Mouse (Mus musculus) kidney, embryonic 15.5 days (tissue): ENCODE measurements around the gene Chrna9. TPM values are rescaled to one million over a fixed set of nuclear protein-coding genes. Genes with fewer than 3 reads are reported as not detected.
"Not testable (repeated sequence)": the region's sequence is repeated elsewhere in the genome, so short reads cannot be mapped to it uniquely, and the experiment has no call there.

Experiments used
- ATAC-seq: fragments of 200-750 bp; cut with Nextera tagmentation; replicated peaks from 2 replicates; pipeline ENCODE4 v1.8.0; 2017; ENCODE audit warnings: moderate TSS enrichment; ENCODE audit not compliant: low FRiP score
- H3K27ac ChIP-seq: fragments of 300-500 bp; sonication (generic); 2 replicates; pipeline ENCODE4 v1.5.1; 2015; ENCODE audit warnings: mild to moderate bottlenecking, inconsistent platforms
- H3K27me3 ChIP-seq: fragments of 300-500 bp; sonication (generic); 2 replicates; pipeline ENCODE4 v1.6.1; 2015; ENCODE audit warnings: inconsistent platforms
- H3K36me3 ChIP-seq: fragments of 300-500 bp; sonication (generic); 2 replicates; pipeline ENCODE4 v1.6.1; 2015; ENCODE audit warnings: inconsistent platforms
- H3K4me1 ChIP-seq: fragments of 300-500 bp; sonication (generic); 2 replicates; pipeline ENCODE4 v1.6.1; 2015; ENCODE audit warnings: inconsistent platforms
- H3K4me2 ChIP-seq: fragments of 300-500 bp; sonication (generic); 2 replicates; pipeline ENCODE4 v1.6.1; 2015; ENCODE audit warnings: moderate library complexity, mild to moderate bottlenecking, inconsistent platforms
- H3K4me3 ChIP-seq: fragments of 300-500 bp; sonication (generic); replicated peaks from 2 replicates; pipeline ENCODE4 v1.5.1; 2015; ENCODE audit warnings: mild to moderate bottlenecking, inconsistent platforms
- H3K9ac ChIP-seq: fragments of 300-500 bp; sonication (generic); 2 replicates; pipeline ENCODE4 v1.6.1; 2015; ENCODE audit warnings: mild to moderate bottlenecking, inconsistent platforms
- H3K9me3 ChIP-seq: fragments of 300-500 bp; sonication (generic); replicated peaks from 2 replicates; pipeline ENCODE4 v1.6.1; 2016; ENCODE audit warnings: inconsistent platforms
- WGBS: fragments of 180-500 bp; shearing (Covaris S2); methylation state at CpG from one replicate; pipeline ENCODE4 v1.1.7; 2015; ENCODE audit warnings: mixed read lengths; 5-methylcytosine and 5-hydroxymethylcytosine counted together
- polyA plus RNA-seq: library from polyadenylated mRNA; unstranded; fragments of >200 nt; fragmentation: Nextera tagmentation; extraction: Ambion mirVana; gene quantifications from 2 replicates; pipeline ENCODE4 v1.2.1, GENCODE M21; 2015

Chrna9 gene
- polyA plus RNA-seq, 1 experiment from 2014 or later, result 0.55 TPM

DNA sequence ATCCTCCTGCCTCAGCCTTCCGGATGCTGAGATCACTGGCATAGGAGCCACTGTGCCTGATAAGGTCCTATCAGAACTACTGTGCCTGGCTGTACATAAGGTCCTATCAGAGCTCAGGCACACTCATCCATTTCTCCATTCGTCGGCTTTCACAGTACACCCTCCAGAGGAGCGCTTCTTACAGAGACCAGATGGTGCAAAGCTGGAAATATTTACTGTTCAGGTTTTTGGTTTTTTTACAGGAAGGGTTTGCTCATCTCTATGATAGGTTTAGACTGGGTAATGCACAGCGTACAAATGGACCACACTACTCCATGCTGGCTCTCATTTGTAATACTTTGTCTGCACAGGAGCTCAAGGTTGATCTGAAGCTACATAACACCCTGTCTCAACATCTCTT lies 28.6 kb downstream of the Chrna9 start:
- Histone ChIP-seq H3K9me3 (no peaks in the 10 kb centered on the region), H3K4me3 (no peak overlapping the region), H3K4me2 (no peak overlapping the region), H3K27me3 (no peaks in the 10 kb centered on the region), H3K4me1 (0 out of 2 replicates have a peak, but pooled peaks cover 2% of the 10 kb centered on the region), H3K36me3 (no peaks in the 10 kb centered on the region), H3K27ac (no peak overlapping the region), H3K9ac (no peak overlapping the region)
- no peak for ATAC-seq
- 92% methylated on average over 5 of the region's 5 CpGs for WGBS

DNA sequence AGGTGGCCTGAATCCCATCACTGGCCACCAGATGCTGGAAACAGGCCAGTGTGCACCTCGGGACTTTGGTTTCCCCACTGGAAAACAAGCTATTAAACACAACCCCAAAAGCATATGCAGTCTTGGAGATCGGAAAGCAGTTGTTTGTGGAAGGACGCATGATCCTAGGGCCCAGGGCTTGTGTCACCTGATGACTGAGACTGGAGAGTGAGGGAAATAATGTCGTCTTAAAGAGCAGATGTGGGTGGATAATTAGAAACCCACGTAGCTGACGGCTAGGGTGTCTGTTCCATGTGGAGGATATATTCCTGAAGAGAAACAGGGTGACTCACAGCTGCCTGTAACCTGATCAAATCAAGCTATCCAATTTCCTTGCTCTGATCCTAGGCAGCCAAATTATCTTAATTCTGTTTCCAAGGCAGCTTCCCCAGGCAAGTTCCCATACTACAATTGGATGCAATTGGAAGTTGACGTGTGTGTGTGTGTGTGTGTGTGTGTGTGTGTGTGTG lies 31.1 kb downstream of the Chrna9 start:
- 35% methylated on average over 7 of the region's 7 CpGs for WGBS
- Histone ChIP-seq H3K4me1 (0 out of 2 replicates have a peak, but pooled peaks cover 2% of the 10 kb centered on the region), H3K4me3 (no peak overlapping the region), H3K27me3 (no peaks in the 10 kb centered on the region), H3K36me3 (no peaks in the 10 kb centered on the region), H3K4me2 (no peak overlapping the region), H3K27ac (peak overlapping the region; percentile 51; the same call in 1 of the 2 replicates), H3K9ac (no peak overlapping the region), H3K9me3 (no peaks in the 10 kb centered on the region)
- 0 out of 2 replicates have a peak, but pooled peaks have one; percentile 52 for ATAC-seq

DNA sequence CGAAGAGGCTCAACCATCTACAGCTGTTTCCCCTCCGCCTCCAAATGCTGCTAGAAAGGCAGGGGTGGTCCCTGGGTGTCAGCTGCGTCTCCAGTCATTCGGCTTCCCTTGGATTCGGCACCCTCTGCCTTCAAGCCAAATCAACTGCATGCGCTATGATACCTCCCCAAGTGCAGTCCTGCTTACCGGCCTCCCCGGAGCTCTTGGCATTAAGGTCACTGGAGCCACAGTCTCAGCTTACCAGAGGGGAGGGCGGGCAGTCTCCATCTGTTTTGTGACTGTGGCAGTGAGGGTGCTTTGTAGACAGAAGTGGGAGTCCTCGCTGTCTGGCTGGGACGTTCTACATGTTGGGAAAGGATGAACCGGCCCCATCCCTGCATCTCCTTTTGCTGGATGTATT lies 32.4 kb downstream of the Chrna9 start:
- Histone ChIP-seq H3K36me3 (no peaks in the 10 kb centered on the region), H3K27ac (no peak overlapping the region), H3K9me3 (no peaks in the 10 kb centered on the region), H3K4me2 (no peak overlapping the region), H3K9ac (no peak overlapping the region), H3K4me3 (no peak overlapping the region), H3K4me1 (0 out of 2 replicates have a peak, but pooled peaks cover 2% of the 10 kb centered on the region), H3K27me3 (no peaks in the 10 kb centered on the region)
- 0 out of 2 replicates have a peak, but pooled peaks have one; percentile 22 for ATAC-seq
- 52% methylated on average over 12 of the region's 12 CpGs for WGBS

DNA sequence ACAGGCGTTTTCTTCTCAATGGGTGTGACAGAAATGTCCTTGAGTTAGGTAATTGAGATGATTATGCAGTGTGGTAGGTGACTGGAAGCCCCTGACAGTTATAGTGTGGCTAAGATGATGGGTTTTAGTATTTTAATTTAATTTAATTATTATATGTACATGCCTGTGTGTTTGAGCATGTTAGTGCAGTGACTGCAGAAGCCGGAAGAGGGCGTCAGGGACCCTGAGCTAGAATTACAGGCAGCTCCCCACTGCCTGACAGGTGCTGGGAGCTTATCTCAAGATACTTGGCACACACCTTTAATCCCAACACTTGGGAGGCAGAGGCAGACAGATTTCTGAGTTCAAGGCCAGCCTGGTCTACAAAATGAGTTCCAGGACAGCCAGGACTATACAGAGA lies 33.3 kb downstream of the Chrna9 start:
- 95% methylated on average over 3 of the region's 3 CpGs for WGBS
- Histone ChIP-seq H3K4me3 (no peak overlapping the region), H3K27ac (no peak overlapping the region), H3K9me3 (no peaks in the 10 kb centered on the region), H3K27me3 (no peaks in the 10 kb centered on the region), H3K4me1 (0 out of 2 replicates have a peak, but pooled peaks cover 2% of the 10 kb centered on the region), H3K36me3 (no peaks in the 10 kb centered on the region), H3K9ac (no peak overlapping the region), H3K4me2 (no peak overlapping the region)
- ATAC-seq, result no peak

DNA sequence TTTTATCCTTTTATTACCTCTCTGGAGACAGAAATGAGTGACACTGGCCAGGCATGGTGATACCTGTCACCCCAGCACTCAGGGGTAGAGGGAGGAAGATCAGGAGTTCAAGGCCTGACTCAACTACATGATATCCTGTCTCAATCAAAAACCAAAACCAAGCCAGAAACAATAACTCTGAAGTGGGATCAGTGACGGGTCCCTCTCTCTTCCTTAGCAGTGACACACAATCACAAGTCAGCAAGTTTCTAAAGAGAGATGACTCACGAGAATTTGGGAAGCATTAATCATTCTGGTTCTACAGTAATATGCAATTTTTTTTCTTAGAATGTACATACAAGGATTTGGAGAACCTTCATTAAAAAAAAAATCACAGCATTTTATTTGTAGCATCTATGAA lies 38.5 kb downstream of the Chrna9 start:
- 57% methylated on average over 2 of the region's 2 CpGs for WGBS
- H3K27ac ChIP-seq, result no peak overlapping the region
- no peak overlapping the region for H3K4me3 ChIP-seq

DNA sequence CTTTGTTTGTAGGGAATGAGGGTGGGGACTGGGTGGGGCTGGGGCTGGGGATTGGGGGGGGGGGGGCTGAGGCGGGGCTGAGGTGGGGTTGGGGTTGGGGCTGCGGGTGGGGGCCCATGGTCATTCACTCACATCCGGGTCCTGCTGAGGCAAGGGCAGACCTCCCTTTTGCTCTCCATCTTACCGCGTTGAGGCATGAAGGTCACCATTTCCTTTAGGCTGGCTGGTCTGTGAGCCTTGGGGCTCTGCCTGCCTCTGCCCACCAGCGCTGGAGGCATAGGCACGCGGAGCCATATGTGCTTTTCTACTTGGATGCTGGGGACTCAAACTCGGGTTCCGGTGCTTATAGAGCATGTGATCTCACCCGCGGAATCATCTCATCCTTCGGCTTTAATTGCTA lies 41.0 kb downstream of the Chrna9 start:
- Histone ChIP-seq H3K9me3 (no peaks in the 10 kb centered on the region), H3K36me3 (no peaks in the 10 kb centered on the region), H3K9ac (no peak overlapping the region), H3K27me3 (no peaks in the 10 kb centered on the region), H3K4me2 (no peak overlapping the region), H3K27ac (no peak overlapping the region), H3K4me3 (no peak overlapping the region), H3K4me1 (no peaks in the 10 kb centered on the region)
- WGBS, result 90% methylated on average over 13 of the region's 13 CpGs
- ATAC-seq, result no peak

More for the DNA sequence above, 38.5 kb downstream of the Chrna9 start:
- H3K9me3 ChIP-seq, result no peaks in the 10 kb centered on the region
- no peak for ATAC-seq
- no peaks in the 10 kb centered on the region for H3K4me1 ChIP-seq
- no peaks in the 10 kb centered on the region for H3K27me3 ChIP-seq
- H3K9ac ChIP-seq, result no peak overlapping the region
- no peaks in the 10 kb centered on the region for H3K36me3 ChIP-seq
- H3K4me2 ChIP-seq, result no peak overlapping the region

DNA sequence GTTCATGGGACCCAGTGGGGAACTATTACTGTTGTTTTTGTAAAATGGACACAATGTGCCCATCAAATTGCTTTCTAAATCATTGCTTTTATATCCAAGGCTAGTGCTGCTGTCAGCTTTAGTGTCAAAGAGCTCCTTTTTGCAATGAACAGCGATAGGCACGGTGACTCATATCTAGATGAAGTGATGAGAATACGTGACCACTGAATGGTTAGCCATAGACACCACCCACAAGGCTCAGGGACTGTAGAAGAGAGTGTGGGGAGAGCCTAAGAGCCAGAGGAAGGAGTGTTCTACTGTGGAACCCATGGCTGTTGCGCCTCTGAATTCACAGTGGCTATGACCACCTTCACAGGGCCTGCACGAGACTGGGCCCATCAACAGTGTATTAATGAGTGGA lies 51.7 kb downstream of the Chrna9 start:
- Histone ChIP-seq H3K4me2 (no peak overlapping the region), H3K27me3 (no peaks in the 10 kb centered on the region), H3K4me3 (no peak overlapping the region), H3K9ac (no peak overlapping the region), H3K4me1 (no peaks in the 10 kb centered on the region), H3K9me3 (no peaks in the 10 kb centered on the region), H3K36me3 (no peaks in the 10 kb centered on the region), H3K27ac (no peak overlapping the region)
- WGBS, result 85% methylated on average over 5 of the region's 5 CpGs
- ATAC-seq, result no peak

DNA sequence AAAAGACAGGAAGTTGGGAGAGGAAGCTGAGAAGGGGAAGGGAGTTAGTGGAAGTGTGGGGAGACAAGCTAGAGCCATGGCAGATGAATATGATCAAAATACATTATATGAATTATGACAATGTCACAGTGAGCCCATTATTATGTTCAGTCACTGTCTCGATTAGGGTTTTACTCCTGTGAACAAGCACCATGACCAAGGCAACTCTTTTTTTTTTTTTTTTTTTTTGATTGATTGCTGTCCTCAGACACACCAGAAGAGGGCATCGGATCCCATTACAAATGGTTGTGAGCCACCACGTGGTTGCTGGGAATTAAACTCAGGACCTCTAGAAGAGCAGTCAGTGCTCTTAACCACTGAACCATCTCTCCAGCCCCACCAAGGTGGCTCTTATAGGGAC lies 52.3 kb downstream of the Chrna9 start:
- WGBS, result 71% methylated on average over 3 of the region's 3 CpGs
- not testable (repeated sequence) for H3K27ac ChIP-seq, H3K4me3 ChIP-seq, H3K9me3 ChIP-seq, H3K36me3 ChIP-seq, H3K4me1 ChIP-seq, ATAC-seq, H3K27me3 ChIP-seq, H3K4me2 ChIP-seq, H3K9ac ChIP-seq

DNA sequence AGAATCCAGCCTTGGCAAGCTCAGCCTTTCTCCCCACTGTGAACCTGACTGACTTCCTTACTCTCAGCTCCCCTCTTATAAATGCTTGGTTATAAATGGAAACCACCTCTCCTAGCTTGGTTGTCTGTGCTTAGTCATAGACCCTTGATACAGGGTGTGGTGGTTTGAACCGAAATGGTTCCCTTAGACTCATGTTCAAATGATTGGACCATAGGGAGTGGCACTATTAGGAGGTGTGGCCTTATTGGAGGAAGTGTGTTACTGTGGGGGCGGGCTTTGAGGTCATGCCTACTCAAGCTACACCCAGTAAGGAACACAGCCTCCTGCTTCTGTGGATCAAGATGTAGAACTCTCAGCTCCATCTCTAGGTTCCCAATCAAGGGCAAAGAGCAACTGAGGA lies 56.5 kb downstream of the Chrna9 start:
- Histone ChIP-seq H3K4me3 (no peak overlapping the region), H3K4me2 (no peak overlapping the region), H3K27me3 (no peaks in the 10 kb centered on the region), H3K4me1 (peaks cover 8% of the 10 kb centered on the region; the same call in 1 of the 2 replicates), H3K9ac (no peak overlapping the region), H3K27ac (no peak overlapping the region), H3K36me3 (no peaks in the 10 kb centered on the region), H3K9me3 (no peaks in the 10 kb centered on the region)
- 88% methylated on average over 2 of the region's 2 CpGs for WGBS
- ATAC-seq, result no peak

DNA sequence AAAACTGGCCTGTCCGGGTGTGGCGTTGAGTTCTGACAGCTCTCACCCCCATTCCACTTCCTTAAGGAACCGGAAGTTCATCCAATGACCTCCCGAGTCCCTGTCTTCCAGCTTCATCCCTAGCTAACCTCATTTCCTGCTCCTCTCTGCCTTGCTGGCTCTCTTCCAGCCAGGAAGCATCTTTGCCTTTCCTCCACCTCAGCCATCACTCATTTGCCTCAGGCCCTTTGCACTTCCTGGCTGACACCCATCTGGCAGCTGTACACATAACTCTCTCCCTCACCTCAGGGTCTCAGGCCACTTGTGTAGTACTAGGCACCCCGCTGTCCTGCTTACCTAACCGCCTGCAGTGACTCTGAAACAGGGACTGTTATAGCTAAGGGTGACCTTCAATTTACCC lies 59.9 kb downstream of the Chrna9 start:
- no peak for ATAC-seq
- 60% methylated on average over 6 of the region's 6 CpGs for WGBS
- H3K36me3 ChIP-seq, result no peaks in the 10 kb centered on the region
- peaks cover 8% of the 10 kb centered on the region for H3K4me1 ChIP-seq
- H3K27me3 ChIP-seq, result no peaks in the 10 kb centered on the region
- H3K9ac ChIP-seq, result no peak overlapping the region
- H3K27ac ChIP-seq, result peak overlapping the region; percentile 24; the same call in 1 of the 2 replicates
- H3K9me3 ChIP-seq, result no peaks in the 10 kb centered on the region
- no peak overlapping the region for H3K4me2 ChIP-seq
- no peak overlapping the region for H3K4me3 ChIP-seq

DNA sequence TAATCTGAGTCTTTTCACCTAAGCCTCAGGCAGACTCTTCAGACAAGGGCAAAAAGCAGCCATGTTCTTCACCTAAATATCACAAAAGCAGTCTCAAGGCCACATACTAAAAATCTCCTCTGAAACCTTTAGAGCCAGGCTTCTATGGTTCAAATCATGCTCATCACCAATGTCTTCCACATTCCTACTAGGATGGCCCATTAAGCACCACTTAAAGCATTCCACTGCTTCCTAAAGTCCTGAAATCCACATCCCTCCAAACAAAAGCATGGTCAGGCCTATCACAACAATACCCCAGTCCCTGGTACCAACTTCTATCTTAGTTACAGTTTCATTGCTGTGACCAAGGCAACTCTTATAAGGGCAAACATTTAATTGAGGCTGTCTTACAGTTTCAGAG lies 63.1 kb downstream of the Chrna9 start:
- Histone ChIP-seq H3K27ac (no peak overlapping the region), H3K27me3 (no peaks in the 10 kb centered on the region), H3K9ac (no peak overlapping the region), H3K4me1 (peaks cover 27% of the 10 kb centered on the region), H3K9me3 (no peaks in the 10 kb centered on the region), H3K4me2 (no peak overlapping the region), H3K4me3 (no peak overlapping the region), H3K36me3 (no peaks in the 10 kb centered on the region)
- ATAC-seq, result no peak

DNA sequence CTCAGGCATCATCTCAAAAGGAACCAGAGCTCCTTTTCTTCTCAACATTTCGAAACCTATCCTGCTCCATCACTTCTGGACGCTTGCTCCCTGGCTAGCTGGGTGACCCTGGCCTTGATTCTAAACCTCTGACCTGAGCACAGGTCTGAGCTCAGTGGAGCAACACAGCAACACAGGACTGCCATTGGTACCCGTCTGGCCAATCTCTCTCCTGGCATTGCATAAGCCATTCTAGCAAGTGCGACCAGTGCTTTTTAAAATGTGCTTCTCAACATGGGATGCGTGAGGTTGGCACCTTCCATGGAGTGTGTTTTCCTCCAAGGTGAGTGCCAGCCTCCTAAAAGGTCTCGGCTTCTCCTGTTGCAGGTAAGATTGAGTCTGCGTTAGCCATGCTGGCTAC lies 64.4 kb downstream of the Chrna9 start:
- no peak for ATAC-seq
- WGBS, result 86% methylated on average over 7 of the region's 7 CpGs

DNA sequence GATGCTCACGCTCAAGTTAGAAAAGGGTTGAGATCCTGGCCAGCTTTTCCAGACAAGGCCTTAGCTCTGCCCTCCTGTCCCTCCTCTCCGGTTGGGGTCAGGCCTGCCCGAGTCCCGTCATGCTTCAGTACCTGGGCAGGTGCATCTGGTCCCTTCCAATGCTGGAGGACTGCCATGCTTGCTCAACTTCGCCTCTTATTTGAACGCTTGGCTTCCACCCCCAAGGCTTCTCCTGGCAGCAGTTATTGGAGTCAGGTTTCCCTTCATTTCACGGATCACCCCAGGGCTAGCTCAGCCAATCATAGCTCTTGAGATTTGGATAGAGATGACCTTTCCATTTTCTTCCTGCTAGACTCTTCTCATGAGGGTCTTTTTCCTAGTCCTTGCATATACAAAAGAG lies 65.4 kb downstream of the Chrna9 start:
- Histone ChIP-seq H3K4me2 (no peak overlapping the region), H3K9me3 (no peaks in the 10 kb centered on the region), H3K27ac (peak overlapping the region; percentile 91), H3K9ac (no peak overlapping the region), H3K36me3 (no peaks in the 10 kb centered on the region), H3K4me1 (peaks cover 23% of the 10 kb centered on the region), H3K4me3 (no peak overlapping the region), H3K27me3 (no peaks in the 10 kb centered on the region)
- ATAC-seq, result peak; percentile 81
- WGBS, result 43% methylated on average over 7 of the region's 7 CpGs

More for the DNA sequence above, 64.4 kb downstream of the Chrna9 start:
- Histone ChIP-seq H3K9me3 (no peaks in the 10 kb centered on the region), H3K9ac (no peak overlapping the region), H3K4me1 (peaks cover 27% of the 10 kb centered on the region), H3K4me3 (no peak overlapping the region), H3K27ac (0 out of 2 replicates have a peak overlapping the region, but pooled peaks have one; percentile 91), H3K4me2 (no peak overlapping the region), H3K36me3 (no peaks in the 10 kb centered on the region), H3K27me3 (no peaks in the 10 kb centered on the region)
